Mouse (Mus musculus) urinary bladder, postnatal 4 days (tissue): ENCODE results near the gene Tnni2.

Experiments
- DNase-seq, 2 experiments: peaks; one replicate each; pipeline ENCODE4 v3.0.0; 2021 to 2022; ENCODE audit warnings: low spot score in 2 of 2

Gene Tnni2

GRCm38 (mm10) chr7:142481568-142482255 is 40.1 kb downstream of the Tnni2 start:
- peak; percentile 82 to 85 for DNase-seq

- no peak for DNase-seq
Measured at GRCm38 (mm10) chr7:142482256-142482609, 40.6 kb downstream of the Tnni2 start.

DNA sequence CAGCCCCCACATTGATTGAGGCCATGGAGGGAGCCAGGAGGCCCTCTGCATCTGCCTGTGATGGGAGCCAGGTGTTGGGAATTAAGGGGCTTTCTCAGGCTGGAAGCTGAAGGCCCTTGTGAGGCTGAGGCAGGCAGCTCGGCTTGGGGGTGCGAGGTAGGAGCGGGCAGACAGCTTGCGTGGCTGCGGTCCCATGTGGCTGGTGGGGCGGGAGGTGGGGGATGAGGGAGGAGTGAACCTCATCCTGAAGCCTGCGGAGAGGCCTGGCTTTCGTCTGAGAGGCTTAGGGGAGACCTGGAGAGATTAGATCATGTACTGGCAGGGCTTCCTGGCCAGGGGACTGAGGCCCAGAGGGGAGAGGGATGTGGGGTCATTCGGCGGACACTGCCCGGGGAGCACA is 41.5 kb downstream of the Tnni2 start:
- DNase-seq = peak in 1 of 2 experiments; percentile 76

- DNase-seq = no peak
Measured at GRCm38 (mm10) chr7:142484780-142485179, 43.2 kb downstream of the Tnni2 start.

- DNase-seq = no peak
Measured at GRCm38 (mm10) chr7:142486751-142487162, 45.1 kb downstream of the Tnni2 start.

DNA sequence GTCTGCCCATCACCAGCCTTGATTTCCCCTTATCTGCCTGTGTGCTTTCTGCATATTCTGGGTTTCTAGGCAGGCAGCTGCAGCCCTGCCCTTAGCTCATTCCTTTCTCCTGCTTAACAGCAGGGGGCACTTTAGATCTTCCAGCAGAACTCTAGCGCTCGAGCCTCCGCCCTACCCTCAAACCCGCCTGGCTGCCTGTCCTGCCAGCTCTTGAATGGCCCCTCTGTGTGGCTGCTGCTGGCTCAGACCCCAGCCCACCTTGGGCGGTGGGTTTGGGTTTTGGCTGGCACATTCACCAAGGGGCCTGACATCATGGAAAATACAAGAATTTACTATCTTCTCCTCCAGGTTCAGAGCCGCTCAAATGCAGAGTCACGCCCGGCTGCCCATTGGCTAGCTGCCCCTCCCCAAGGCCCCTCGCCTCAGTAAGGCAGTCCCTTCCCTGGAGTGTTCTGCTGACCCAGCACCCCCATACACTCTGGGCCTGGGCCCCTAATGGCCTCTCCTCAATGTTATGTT is 45.8 kb downstream of the Tnni2 start:
- no peak for DNase-seq

DNA sequence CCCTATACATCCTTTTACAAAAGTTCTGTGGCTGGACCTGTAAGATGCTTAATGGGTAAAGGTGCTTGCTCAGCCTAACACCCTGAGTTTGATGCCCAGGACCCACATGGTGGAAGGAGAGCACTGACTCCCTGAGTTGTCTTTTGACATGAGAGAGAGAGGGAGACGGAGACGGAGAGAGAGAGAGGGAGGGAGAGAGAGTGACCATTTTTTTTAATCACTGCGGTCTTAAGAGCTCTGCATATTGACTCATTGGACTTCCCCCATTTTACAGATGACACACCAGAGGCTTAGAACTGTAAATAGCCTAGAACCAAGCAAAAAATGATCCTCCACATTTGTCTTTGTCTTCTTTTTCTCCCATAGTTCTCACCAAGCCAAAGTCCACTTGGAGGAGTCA is 46.4 kb downstream of the Tnni2 start:
- DNase-seq = no peak

GRCm38 (mm10) chr7:142493535-142493934 is 51.9 kb downstream of the Tnni2 start:
- no peak for DNase-seq
